Mouse (Mus musculus): ENCODE measurements around the gene Hes2. TPM values are rescaled to one million over a fixed set of nuclear protein-coding genes. Genes with fewer than 3 reads are reported as not detected.

Gene Hes2
- not detected in 2 replicates for polyA plus RNA-seq (2021; fragmentation: Nextera tagmentation)
- long read RNA-seq, experiment 1 = 0 reads
- long read RNA-seq, experiment 2 = 0 reads

DNA sequence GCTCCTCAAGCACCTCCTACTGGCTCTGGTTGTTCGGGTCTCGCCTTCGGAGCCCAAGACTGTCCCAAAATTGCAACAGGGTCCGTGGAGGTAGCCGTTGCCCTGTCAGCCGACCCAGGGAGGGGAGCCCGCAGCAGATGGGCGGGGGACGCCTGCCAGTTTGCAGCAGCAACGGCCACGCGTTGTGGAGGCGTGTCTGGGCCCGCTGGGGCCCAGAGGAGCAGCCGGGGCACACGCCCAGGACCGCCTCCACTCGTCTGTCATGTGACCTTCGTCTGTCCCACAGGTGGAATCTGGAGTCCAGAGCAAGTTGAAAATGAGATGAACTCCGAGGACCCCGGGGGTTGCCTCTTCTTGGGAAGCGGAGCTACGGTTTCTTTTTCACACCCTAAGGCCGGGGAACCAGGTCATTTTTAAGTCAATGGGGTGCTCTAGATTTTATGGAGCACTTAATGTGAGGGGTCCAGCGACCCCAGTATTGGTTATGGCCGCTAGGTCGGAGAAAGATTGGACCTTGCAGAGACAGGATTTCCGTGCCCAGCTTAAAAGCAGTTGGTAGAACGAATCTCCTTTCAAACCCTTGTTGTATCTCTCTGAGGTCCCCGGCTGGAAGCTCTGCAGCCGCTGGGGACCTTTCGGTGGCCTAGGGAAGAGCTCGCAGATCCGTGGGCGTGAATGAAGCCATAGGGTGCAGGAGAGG, at the start of gene Hes2:
Hes2 (plus strand) TSS at position 283 of the 700 bp plus-strand sequence.

GRCm38 (mm10) chr4:152115921-152116612, 42.6 kb upstream of the Hes2 start, which contains the start of gene Tnfrsf25:
Tnfrsf25 (plus strand) TSS chr4:152115934.

GRCm38 (mm10) chr4:152151966-152152544, 6.6 kb upstream of the Hes2 start, which contains the start of gene Espn:
Espn (minus strand) TSS chr4:152152371.

DNA sequence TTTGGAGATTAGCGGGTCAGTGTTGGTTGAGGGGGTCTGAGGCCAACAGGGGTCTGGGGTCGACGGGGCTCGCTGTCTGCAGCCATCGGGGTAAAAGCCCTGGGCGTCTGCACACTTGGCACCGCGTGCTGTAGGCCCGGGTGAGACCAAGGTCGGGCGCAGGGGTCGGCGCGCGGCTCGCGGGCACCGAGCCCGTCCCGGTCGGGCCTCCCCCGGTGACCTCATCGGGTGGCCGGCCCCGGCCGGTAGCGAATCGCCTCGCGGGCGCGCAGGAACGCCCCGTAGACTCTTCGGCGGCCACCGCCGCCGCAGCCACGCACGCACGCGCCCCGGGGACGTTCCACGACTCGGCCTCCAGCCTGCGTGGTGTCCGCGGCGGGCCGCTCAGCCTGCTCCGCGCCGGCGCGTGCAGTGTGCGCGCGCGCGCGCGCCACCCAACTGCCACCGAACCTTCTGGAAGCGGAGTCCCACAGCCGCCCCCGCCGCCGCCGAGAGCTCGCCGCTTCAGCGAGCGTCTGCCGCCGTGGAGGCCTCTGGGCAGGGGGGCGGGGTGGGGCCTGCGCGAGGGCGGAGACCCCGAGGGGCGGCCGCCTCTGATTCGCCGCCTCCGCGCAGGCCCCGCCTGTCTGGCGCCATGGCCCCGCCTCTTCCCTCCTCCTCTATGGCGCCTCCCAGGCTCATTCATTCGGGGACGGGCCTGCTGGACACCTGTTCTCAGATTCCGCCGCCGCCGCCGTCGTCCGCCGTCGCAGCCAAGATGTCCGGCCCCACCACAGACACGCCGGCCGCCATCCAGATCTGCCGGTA, 19.1 kb downstream of the Hes2 start, which contains the start of gene Acot7:
Acot7 (plus strand) TSS at position 598 of the 807 bp plus-strand sequence.

Other genes starting within 250 kb of the Hes2 start
- 31.5 and 39.2 TPM in 2 replicates for gene Dnajc11, start 225.2 kb upstream of the Hes2 start, polyA plus RNA-seq (2021; fragmentation: Nextera tagmentation)
- 18.2 and 24.9 TPM in 2 replicates for gene Thap3, start 169.9 kb upstream of the Hes2 start, polyA plus RNA-seq (2021; fragmentation: Nextera tagmentation)
- 5.4 and 8.9 TPM in 2 replicates for gene Phf13, start 162.6 kb upstream of the Hes2 start, polyA plus RNA-seq (2021; fragmentation: Nextera tagmentation)
- 4.2 and 9.0 TPM in 2 replicates for gene Klhl21, start 150.1 kb upstream of the Hes2 start, polyA plus RNA-seq (2021; fragmentation: Nextera tagmentation)
- gene Zbtb48, start 131.2 kb upstream of the Hes2 start, polyA plus RNA-seq (2021; fragmentation: Nextera tagmentation) = 6.2 and 6.5 TPM in 2 replicates
- gene Tas1r1, start 120.3 kb upstream of the Hes2 start, polyA plus RNA-seq (2021; fragmentation: Nextera tagmentation) = 0.11 and 0.15 TPM in 2 replicates
- gene Nol9, start 119.5 kb upstream of the Hes2 start, polyA plus RNA-seq (2021; fragmentation: Nextera tagmentation) = 5.2 and 9.1 TPM in 2 replicates
- gene Plekhg5, start 86.4 kb upstream of the Hes2 start, polyA plus RNA-seq (2021; fragmentation: Nextera tagmentation) = 10.1 and 17.7 TPM in 2 replicates
- 0.10 and 0.37 TPM in 2 replicates for gene Tnfrsf25, start 42.9 kb upstream of the Hes2 start, polyA plus RNA-seq (2021; fragmentation: Nextera tagmentation)
- 0.93 and 2.0 TPM in 2 replicates for gene Espn, start 6.5 kb upstream of the Hes2 start, polyA plus RNA-seq (2021; fragmentation: Nextera tagmentation)
- gene Acot7, start 19.3 kb downstream of the Hes2 start, polyA plus RNA-seq (2021; fragmentation: Nextera tagmentation) = 310 and 366 TPM in 2 replicates
- 2.4 and 6.7 TPM in 2 replicates for gene Gpr153, start 115.4 kb downstream of the Hes2 start, polyA plus RNA-seq (2021; fragmentation: Nextera tagmentation)
- gene Hes3, start 132.8 kb downstream of the Hes2 start, polyA plus RNA-seq (2021; fragmentation: Nextera tagmentation) = 0.13 and 0.26 TPM in 2 replicates
- 17.0 and 18.5 TPM in 2 replicates for gene Icmt, start 138.4 kb downstream of the Hes2 start, polyA plus RNA-seq (2021; fragmentation: Nextera tagmentation)
- 1.6 and 1.9 TPM in 2 replicates for gene Rnf207, start 160.1 kb downstream of the Hes2 start, polyA plus RNA-seq (2021; fragmentation: Nextera tagmentation)
- gene Rpl22, start 166.9 kb downstream of the Hes2 start, polyA plus RNA-seq (2021; fragmentation: Nextera tagmentation) = 355 and 361 TPM in 2 replicates
- gene Chd5, start 179.8 kb downstream of the Hes2 start, polyA plus RNA-seq (2021; fragmentation: Nextera tagmentation) = 73.6 and 117 TPM in 2 replicates